Mouse (Mus musculus): ENCODE data around the gene Rad23a. TPM values are rescaled to one million over a fixed set of nuclear protein-coding genes. Genes with fewer than 3 reads are reported as not detected.
A peak's percentile ranks its signal among the peaks of the same experiment; 100 is the strongest.

Rad23a gene
- polyA plus RNA-seq, 1 experiment from 2014 or later = 86.5 TPM

GRCm38 (mm10) chr8:84809109-84809940 is 31.1 kb downstream of the Rad23a start:
- Histone ChIP-seq H3K27me3 (replicated peaks; ENCODE audit: control insufficient read depth, insufficient read depth, low read length) (no peaks in the 10 kb centered on the region), H3K27ac (ENCODE audit: low read length) (peak overlapping the region; percentile 71), H3K4me3 (replicated peaks; ENCODE audit: low read length) (no peak overlapping the region), H3K4me1 (replicated peaks; ENCODE audit: control insufficient read depth, insufficient read depth, low read length) (peaks cover 35% of the 10 kb centered on the region), H3K9ac (replicated peaks; ENCODE audit: low read depth, low read length) (no peak overlapping the region; the same call in 1 of the 2 replicates), H3K36me3 (ENCODE audit: control insufficient read depth, insufficient read depth) (no peaks in the 10 kb centered on the region), H3K9me3 (ENCODE audit: control insufficient read depth, low read length) (no peaks in the 10 kb centered on the region), H3K4me2 (ENCODE audit: low read length) (no peak overlapping the region)
- ATAC-seq = 0 out of 2 replicates have a peak, but pooled peaks have one; percentile 8
- 37% methylated on average over 12 of the region's 12 CpGs for WGBS

- ATAC-seq = no peak
Observed at GRCm38 (mm10) chr8:84806031-84806430, 34.4 kb downstream of the Rad23a start.

GRCm38 (mm10) chr8:84799999-84800831 is 40.2 kb downstream of the Rad23a start, which contains the start of gene Nfix:
TSS of gene Nfix (minus strand) at chr8:84800344.
- peak; percentile 26 for ATAC-seq
- peak within 1 kb of the TSS; percentile 73 for H3K4me2 ChIP-seq (ENCODE audit: low read length)
- no peaks in the 10 kb centered on the region for H3K27me3 ChIP-seq (replicated peaks; ENCODE audit: control insufficient read depth, insufficient read depth, low read length)
- peak within 1 kb of the TSS; percentile 99 for H3K27ac ChIP-seq (ENCODE audit: low read length)
- H3K4me3 ChIP-seq (replicated peaks; ENCODE audit: low read length) = peak within 1 kb of the TSS; percentile 76
- no peaks in the 10 kb centered on the region for H3K9me3 ChIP-seq (ENCODE audit: control insufficient read depth, low read length)
- H3K4me1 ChIP-seq (replicated peaks; ENCODE audit: control insufficient read depth, insufficient read depth, low read length) = peaks cover 49% of the 10 kb centered on the region
- under 1% methylated on average over 54 of the region's 125 CpGs for WGBS
- peak within 1 kb of the TSS; percentile 98 for H3K9ac ChIP-seq (replicated peaks; ENCODE audit: low read depth, low read length)
- no peaks in the 10 kb centered on the region for H3K36me3 ChIP-seq (ENCODE audit: control insufficient read depth, insufficient read depth)

More at GRCm38 (mm10) chr8:84806031-84806430, 34.4 kb downstream of the Rad23a start:
- Histone ChIP-seq H3K4me1 (replicated peaks; ENCODE audit: control insufficient read depth, insufficient read depth, low read length) (peaks cover 22% of the 10 kb centered on the region), H3K27me3 (replicated peaks; ENCODE audit: control insufficient read depth, insufficient read depth, low read length) (no peaks in the 10 kb centered on the region), H3K27ac (ENCODE audit: low read length) (no peak overlapping the region), H3K4me3 (replicated peaks; ENCODE audit: low read length) (no peak overlapping the region), H3K36me3 (ENCODE audit: control insufficient read depth, insufficient read depth) (no peaks in the 10 kb centered on the region), H3K9me3 (ENCODE audit: control insufficient read depth, low read length) (no peaks in the 10 kb centered on the region), H3K4me2 (ENCODE audit: low read length) (no peak overlapping the region), H3K9ac (replicated peaks; ENCODE audit: low read depth, low read length) (no peak overlapping the region)
- 94% methylated on average over 5 of the region's 5 CpGs for WGBS

- under 1% methylated on average over 83 of the region's 108 CpGs for WGBS
- H3K4me2 ChIP-seq (ENCODE audit: low read length) = peak overlapping the region; percentile 73
- no peak; the same call in 1 of the 2 replicates for ATAC-seq
- H3K9me3 ChIP-seq (ENCODE audit: control insufficient read depth, low read length) = no peaks in the 10 kb centered on the region
- peak overlapping the region; percentile 99 for H3K27ac ChIP-seq (ENCODE audit: low read length)
- H3K4me1 ChIP-seq (replicated peaks; ENCODE audit: control insufficient read depth, insufficient read depth, low read length) = peaks cover 58% of the 10 kb centered on the region
- peak overlapping the region; percentile 98 for H3K9ac ChIP-seq (replicated peaks; ENCODE audit: low read depth, low read length)
- H3K27me3 ChIP-seq (replicated peaks; ENCODE audit: control insufficient read depth, insufficient read depth, low read length) = no peaks in the 10 kb centered on the region
- H3K4me3 ChIP-seq (replicated peaks; ENCODE audit: low read length) = peak overlapping the region; percentile 76
- H3K36me3 ChIP-seq (ENCODE audit: control insufficient read depth, insufficient read depth) = no peaks in the 10 kb centered on the region
Observed at GRCm38 (mm10) chr8:84799136-84799931, 41.1 kb downstream of the Rad23a start.

GRCm38 (mm10) chr8:84798446-84799135 is 41.9 kb downstream of the Rad23a start:
- H3K4me3 ChIP-seq (replicated peaks; ENCODE audit: low read length) = peak overlapping the region; percentile 76
- no peaks in the 10 kb centered on the region for H3K9me3 ChIP-seq (ENCODE audit: control insufficient read depth, low read length)
- 31% methylated on average over 10 of the region's 10 CpGs for WGBS
- peak overlapping the region; percentile 98 for H3K9ac ChIP-seq (replicated peaks; ENCODE audit: low read depth, low read length)
- ATAC-seq = no peak
- no peaks in the 10 kb centered on the region for H3K36me3 ChIP-seq (ENCODE audit: control insufficient read depth, insufficient read depth)
- no peaks in the 10 kb centered on the region for H3K27me3 ChIP-seq (replicated peaks; ENCODE audit: control insufficient read depth, insufficient read depth, low read length)
- peaks cover 64% of the 10 kb centered on the region for H3K4me1 ChIP-seq (replicated peaks; ENCODE audit: control insufficient read depth, insufficient read depth, low read length)
- peak overlapping the region; percentile 73 for H3K4me2 ChIP-seq (ENCODE audit: low read length)
- peak overlapping the region; percentile 99 for H3K27ac ChIP-seq (ENCODE audit: low read length)

GRCm38 (mm10) chr8:84797971-84798370 is 42.5 kb downstream of the Rad23a start:
- H3K9me3 ChIP-seq (ENCODE audit: control insufficient read depth, low read length) = no peaks in the 10 kb centered on the region
- 34% methylated on average over 6 of the region's 6 CpGs for WGBS
- H3K27me3 ChIP-seq (replicated peaks; ENCODE audit: control insufficient read depth, insufficient read depth, low read length) = no peaks in the 10 kb centered on the region
- peak overlapping the region; percentile 99 for H3K27ac ChIP-seq (ENCODE audit: low read length)
- peaks cover 70% of the 10 kb centered on the region for H3K4me1 ChIP-seq (replicated peaks; ENCODE audit: control insufficient read depth, insufficient read depth, low read length)
- peak overlapping the region; percentile 76 for H3K4me3 ChIP-seq (replicated peaks; ENCODE audit: low read length)
- no peaks in the 10 kb centered on the region for H3K36me3 ChIP-seq (ENCODE audit: control insufficient read depth, insufficient read depth)
- ATAC-seq = no peak
- peak overlapping the region; percentile 98 for H3K9ac ChIP-seq (replicated peaks; ENCODE audit: low read depth, low read length)
- H3K4me2 ChIP-seq (ENCODE audit: low read length) = peak overlapping the region; percentile 73

GRCm38 (mm10) chr8:84797256-84797797 is 43.1 kb downstream of the Rad23a start:
- ATAC-seq = no peak
- H3K36me3 ChIP-seq (ENCODE audit: control insufficient read depth, insufficient read depth) = no peaks in the 10 kb centered on the region
- H3K4me2 ChIP-seq (ENCODE audit: low read length) = peak overlapping the region; percentile 73
- no peaks in the 10 kb centered on the region for H3K27me3 ChIP-seq (replicated peaks; ENCODE audit: control insufficient read depth, insufficient read depth, low read length)
- WGBS = 68% methylated on average over 15 of the region's 15 CpGs
- H3K9ac ChIP-seq (replicated peaks; ENCODE audit: low read depth, low read length) = peak overlapping the region; percentile 98
- no peak overlapping the region for H3K4me3 ChIP-seq (replicated peaks; ENCODE audit: low read length)
- peaks cover 76% of the 10 kb centered on the region for H3K4me1 ChIP-seq (replicated peaks; ENCODE audit: control insufficient read depth, insufficient read depth, low read length)
- peak overlapping the region; percentile 99 for H3K27ac ChIP-seq (ENCODE audit: low read length)
- H3K9me3 ChIP-seq (ENCODE audit: control insufficient read depth, low read length) = no peaks in the 10 kb centered on the region

GRCm38 (mm10) chr8:84794486-84794885 is 46.0 kb downstream of the Rad23a start:
- peak; percentile 6; the same call in 1 of the 2 replicates for ATAC-seq
- H3K27me3 ChIP-seq (replicated peaks; ENCODE audit: control insufficient read depth, insufficient read depth, low read length) = no peaks in the 10 kb centered on the region
- H3K4me2 ChIP-seq (ENCODE audit: low read length) = peak overlapping the region; percentile 42
- peak overlapping the region; percentile 99 for H3K27ac ChIP-seq (ENCODE audit: low read length)
- H3K9me3 ChIP-seq (ENCODE audit: control insufficient read depth, low read length) = no peaks in the 10 kb centered on the region
- no peaks in the 10 kb centered on the region for H3K36me3 ChIP-seq (ENCODE audit: control insufficient read depth, insufficient read depth)
- WGBS = 29% methylated on average over 7 of the region's 7 CpGs
- peaks cover 80% of the 10 kb centered on the region for H3K4me1 ChIP-seq (replicated peaks; ENCODE audit: control insufficient read depth, insufficient read depth, low read length)
- H3K4me3 ChIP-seq (replicated peaks; ENCODE audit: low read length) = no peak overlapping the region; the same call in 1 of the 2 replicates
- H3K9ac ChIP-seq (replicated peaks; ENCODE audit: low read depth, low read length) = peak overlapping the region; percentile 56

Measured in forebrain, embryonic 16.5 days (tissue).